Mouse (Mus musculus): ENCODE data around the gene Myadm. TPM values are rescaled to one million over a fixed set of nuclear protein-coding genes. Genes with fewer than 3 reads are reported as not detected.

Gene Myadm
- polyA plus RNA-seq, 1 experiment from 2014 or later = 127 TPM

DNA sequence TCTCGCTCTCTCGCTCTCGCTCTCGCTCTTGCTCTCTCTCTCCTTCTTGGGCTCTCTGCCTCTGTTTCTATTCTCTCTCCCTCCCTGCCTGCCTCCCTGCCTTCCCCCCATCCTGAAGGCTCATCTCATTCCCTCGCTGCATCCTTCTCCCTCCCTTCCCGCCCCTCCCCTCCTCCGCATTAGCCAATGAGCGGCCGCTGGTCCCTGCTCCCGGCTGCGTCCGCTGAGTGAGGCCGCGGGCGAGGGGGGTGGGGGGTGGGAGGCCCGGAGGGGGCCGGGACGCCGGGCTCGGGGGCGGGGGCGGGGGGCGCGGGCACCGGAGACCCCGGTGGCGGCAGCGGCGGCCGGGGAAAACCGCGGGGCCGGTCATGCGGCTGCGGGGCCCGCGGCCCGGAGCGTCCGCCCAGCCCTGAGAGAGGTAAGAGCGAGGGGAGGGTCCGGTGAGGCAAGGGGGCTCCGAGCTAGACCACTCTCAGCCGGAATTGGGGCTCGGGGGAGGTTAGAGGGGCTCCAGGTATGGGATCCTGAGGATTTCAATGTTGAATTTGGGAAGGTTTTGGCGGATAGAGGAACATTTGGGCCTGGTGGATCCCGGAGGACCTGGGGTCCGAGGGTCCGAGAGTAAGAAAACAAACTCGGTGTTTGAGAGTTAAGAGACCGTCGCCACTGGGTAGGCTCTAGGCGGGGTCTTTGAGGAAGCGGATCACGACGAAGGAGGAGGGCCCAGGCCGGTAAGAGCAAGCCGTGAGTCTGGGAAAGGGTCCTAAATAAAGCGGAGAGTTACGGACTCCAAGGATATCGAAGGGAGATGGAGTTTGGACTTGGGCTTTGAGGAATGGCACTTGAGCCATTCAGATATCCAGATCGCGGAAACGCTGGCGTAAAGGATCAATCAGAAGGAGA lies 44.0 kb downstream of the Myadm start, which contains the start of gene Cacng7:
Cacng7 (plus strand) TSS at position 337 of the 903 bp plus-strand sequence.
- Histone ChIP-seq H3K27ac (peak within 1 kb of the TSS; percentile 82), H3K9me3 (no peaks in the 10 kb centered on the region; the same call in 1 of the 2 replicates), H3K36me3 (no peaks in the 10 kb centered on the region), H3K4me1 (peaks cover 21% of the 10 kb centered on the region), H3K27me3 (ENCODE audit: insufficient read depth, poor library complexity, severe bottlenecking) (peaks cover 51% of the 10 kb centered on the region), H3K4me3 (peak within 1 kb of the TSS; percentile 71)
- 1% methylated on average over 52 of the region's 65 CpGs for WGBS
- no peak for DNase-seq (ENCODE audit: low spot score)

DNA sequence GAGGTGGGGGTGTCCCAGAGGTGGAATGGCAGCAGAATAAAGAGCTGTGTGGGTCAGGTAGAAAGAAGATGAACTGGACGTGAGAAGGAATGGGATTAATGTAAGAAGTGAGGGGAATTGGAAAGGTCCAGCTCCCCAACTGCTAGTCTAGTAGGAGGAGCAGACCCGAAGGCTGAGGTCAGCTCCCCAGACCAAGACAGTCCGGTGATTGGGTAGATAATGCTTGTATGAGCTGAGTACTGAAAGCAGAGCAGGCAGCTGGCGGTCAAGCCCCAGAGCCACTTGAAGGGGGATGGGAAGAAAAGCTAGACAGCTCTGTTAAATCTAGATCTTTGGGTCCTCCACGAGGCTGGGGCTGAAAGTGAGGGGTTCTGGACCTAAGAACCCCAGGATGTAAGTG lies 44.7 kb downstream of the Myadm start:
- H3K4me1 ChIP-seq = peaks cover 21% of the 10 kb centered on the region
- DNase-seq (ENCODE audit: low spot score) = no peak
- H3K27me3 ChIP-seq (ENCODE audit: insufficient read depth, poor library complexity, severe bottlenecking) = peaks cover 51% of the 10 kb centered on the region
- H3K36me3 ChIP-seq = no peaks in the 10 kb centered on the region
- 8% methylated on average over 5 of the region's 5 CpGs for WGBS
- no peaks in the 10 kb centered on the region; the same call in 1 of the 2 replicates for H3K9me3 ChIP-seq
- H3K4me3 ChIP-seq = peak overlapping the region; percentile 71
- no peak overlapping the region for H3K27ac ChIP-seq

DNA sequence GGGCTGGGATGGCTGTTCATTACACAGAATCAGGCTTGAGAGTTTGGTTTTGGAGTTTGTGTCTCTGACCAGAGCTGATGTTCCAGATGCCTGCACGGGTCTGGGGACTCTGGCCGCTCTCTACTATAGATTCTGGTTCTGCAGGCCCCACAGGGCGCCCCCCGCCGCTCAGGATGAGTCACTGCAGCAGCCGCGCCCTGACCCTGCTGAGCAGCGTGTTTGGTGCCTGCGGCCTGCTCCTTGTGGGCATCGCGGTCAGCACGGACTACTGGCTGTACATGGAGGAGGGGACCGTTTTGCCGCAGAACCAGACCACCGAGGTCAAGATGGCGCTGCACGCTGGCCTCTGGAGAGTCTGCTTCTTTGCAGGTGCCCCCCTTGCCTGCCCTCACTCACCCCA lies 47.5 kb downstream of the Myadm start:
- H3K27ac ChIP-seq = no peak overlapping the region
- WGBS = 50% methylated on average over 17 of the region's 17 CpGs

DNA sequence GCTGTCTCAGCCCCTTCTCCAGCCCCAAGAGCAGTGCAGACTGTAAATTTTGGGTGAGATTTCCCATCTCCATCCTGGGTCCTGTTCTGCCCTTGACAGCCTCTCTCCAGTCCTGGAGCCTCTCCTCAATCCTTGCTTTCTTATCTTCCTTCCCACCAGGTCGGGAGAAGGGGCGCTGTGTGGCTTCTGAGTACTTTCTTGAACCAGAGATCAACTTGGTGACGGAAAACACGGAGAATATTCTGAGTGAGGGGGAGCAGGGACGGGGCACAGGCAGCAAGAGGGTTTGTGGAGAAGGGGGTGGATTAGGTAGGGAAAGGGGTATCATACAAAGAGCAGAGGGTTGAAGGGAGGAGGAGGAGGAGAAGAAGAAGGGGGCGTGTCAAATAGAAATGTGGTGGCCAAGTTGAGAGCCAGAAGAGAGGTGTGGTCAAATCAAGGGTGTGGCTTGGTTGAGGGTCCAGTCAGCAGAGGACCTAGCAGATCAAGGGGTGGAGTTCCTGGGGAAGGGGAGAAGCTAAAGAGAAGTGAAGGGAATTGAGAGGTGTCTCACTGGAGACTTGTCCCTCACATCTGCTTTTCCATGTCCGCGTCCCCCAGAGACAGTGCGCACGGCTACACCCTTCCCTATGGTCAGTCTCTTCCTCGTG lies 49.5 kb downstream of the Myadm start:
- no peak for DNase-seq (ENCODE audit: low spot score)
- Histone ChIP-seq H3K27ac (no peak overlapping the region), H3K4me1 (0 out of 2 replicates have a peak, but pooled peaks cover 3% of the 10 kb centered on the region), H3K27me3 (ENCODE audit: insufficient read depth, poor library complexity, severe bottlenecking) (peaks cover 9% of the 10 kb centered on the region; the same call in 1 of the 2 replicates), H3K36me3 (no peaks in the 10 kb centered on the region), H3K4me3 (no peak overlapping the region), H3K9me3 (no peaks in the 10 kb centered on the region)
- 56% methylated on average over 11 of the region's 11 CpGs for WGBS

More for the DNA sequence above, 47.5 kb downstream of the Myadm start:
- Histone ChIP-seq H3K4me3 (no peak overlapping the region), H3K9me3 (no peaks in the 10 kb centered on the region; the same call in 1 of the 2 replicates), H3K4me1 (peaks cover 19% of the 10 kb centered on the region), H3K27me3 (ENCODE audit: insufficient read depth, poor library complexity, severe bottlenecking) (peaks cover 28% of the 10 kb centered on the region), H3K36me3 (no peaks in the 10 kb centered on the region)
- no peak for DNase-seq (ENCODE audit: low spot score)

DNA sequence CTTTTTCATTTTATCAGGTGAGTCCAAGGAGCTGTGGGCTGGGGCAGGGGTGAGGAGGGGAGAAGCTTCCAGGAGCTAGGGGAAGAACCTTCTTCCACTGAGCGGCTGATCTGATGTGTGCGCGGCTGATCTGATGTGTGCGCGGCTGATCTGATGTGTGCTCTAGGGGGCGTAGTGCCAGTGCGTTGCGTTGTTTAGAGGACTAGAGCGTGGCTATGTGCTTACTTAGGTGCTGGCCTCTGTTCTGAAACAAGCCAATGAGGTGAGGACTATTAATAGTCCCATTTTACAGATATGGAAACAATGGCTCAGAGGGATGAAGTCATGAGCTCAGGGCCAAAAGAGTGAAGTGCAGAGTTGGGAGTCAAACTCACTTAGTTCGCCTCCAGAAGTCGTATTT lies 50.1 kb downstream of the Myadm start:
- 79% methylated on average over 11 of the region's 11 CpGs for WGBS
- no peaks in the 10 kb centered on the region for H3K36me3 ChIP-seq

DNA sequence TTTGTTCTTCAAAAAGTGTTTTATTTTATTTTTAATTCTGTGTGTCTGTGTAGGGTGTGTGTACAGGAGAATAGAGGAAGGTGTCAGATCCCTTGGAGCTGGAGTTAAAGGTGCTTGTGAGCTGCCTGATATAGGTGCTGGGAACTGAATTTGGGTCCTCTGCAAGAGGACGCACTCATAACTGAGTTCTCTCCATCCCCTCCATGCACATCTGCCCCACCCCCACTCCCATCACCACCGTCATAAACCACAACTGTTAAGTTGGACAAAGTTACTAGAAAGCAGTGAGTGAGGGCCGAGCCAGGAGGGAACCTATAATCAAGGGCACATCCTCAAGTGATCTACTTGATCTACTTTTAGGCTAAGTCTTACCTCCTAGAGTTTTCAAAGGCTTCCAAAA lies 55.0 kb downstream of the Myadm start:
- H3K27me3 ChIP-seq (ENCODE audit: insufficient read depth, poor library complexity, severe bottlenecking) = no peaks in the 10 kb centered on the region
- no peak for DNase-seq (ENCODE audit: low spot score)
- H3K4me3 ChIP-seq = no peak overlapping the region
- H3K27ac ChIP-seq = no peak overlapping the region
- no peaks in the 10 kb centered on the region for H3K4me1 ChIP-seq
- no peaks in the 10 kb centered on the region for H3K9me3 ChIP-seq
- H3K36me3 ChIP-seq = no peaks in the 10 kb centered on the region
- WGBS = 83% methylated on average over 3 of the region's 3 CpGs

More for the DNA sequence above, 50.1 kb downstream of the Myadm start:
- Histone ChIP-seq H3K4me1 (no peaks in the 10 kb centered on the region), H3K9me3 (no peaks in the 10 kb centered on the region), H3K27ac (no peak overlapping the region), H3K4me3 (no peak overlapping the region), H3K27me3 (ENCODE audit: insufficient read depth, poor library complexity, severe bottlenecking) (peaks cover 3% of the 10 kb centered on the region; the same call in 1 of the 2 replicates)
- no peak for DNase-seq (ENCODE audit: low spot score)

DNA sequence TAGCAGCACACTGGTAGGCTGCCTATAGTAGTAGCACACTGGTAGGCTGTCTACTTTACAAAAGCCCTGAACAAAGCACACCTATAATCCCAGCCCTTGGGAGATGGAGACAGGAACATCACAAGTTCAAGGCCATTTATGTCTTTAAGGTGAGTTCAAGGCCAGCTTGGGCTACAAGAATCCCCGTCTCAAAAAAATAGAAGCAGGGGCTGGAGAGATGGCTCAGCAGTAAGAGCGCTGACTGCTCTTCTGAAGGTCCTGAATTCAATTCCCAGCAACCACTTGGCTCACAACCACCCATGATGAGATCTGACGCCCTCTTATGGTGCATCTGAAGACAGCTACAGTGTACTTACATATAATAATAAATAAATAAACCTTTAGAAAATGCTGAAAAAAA lies 56.4 kb downstream of the Myadm start:
- H3K4me1 ChIP-seq = no peaks in the 10 kb centered on the region
- H3K4me3 ChIP-seq = no peak overlapping the region
- no peaks in the 10 kb centered on the region for H3K27me3 ChIP-seq (ENCODE audit: insufficient read depth, poor library complexity, severe bottlenecking)
- no peaks in the 10 kb centered on the region for H3K9me3 ChIP-seq
- no peak overlapping the region for H3K27ac ChIP-seq
- H3K36me3 ChIP-seq = no peaks in the 10 kb centered on the region
- no peak for DNase-seq (ENCODE audit: low spot score)
- 83% methylated on average over 3 of the region's 3 CpGs for WGBS

DNA sequence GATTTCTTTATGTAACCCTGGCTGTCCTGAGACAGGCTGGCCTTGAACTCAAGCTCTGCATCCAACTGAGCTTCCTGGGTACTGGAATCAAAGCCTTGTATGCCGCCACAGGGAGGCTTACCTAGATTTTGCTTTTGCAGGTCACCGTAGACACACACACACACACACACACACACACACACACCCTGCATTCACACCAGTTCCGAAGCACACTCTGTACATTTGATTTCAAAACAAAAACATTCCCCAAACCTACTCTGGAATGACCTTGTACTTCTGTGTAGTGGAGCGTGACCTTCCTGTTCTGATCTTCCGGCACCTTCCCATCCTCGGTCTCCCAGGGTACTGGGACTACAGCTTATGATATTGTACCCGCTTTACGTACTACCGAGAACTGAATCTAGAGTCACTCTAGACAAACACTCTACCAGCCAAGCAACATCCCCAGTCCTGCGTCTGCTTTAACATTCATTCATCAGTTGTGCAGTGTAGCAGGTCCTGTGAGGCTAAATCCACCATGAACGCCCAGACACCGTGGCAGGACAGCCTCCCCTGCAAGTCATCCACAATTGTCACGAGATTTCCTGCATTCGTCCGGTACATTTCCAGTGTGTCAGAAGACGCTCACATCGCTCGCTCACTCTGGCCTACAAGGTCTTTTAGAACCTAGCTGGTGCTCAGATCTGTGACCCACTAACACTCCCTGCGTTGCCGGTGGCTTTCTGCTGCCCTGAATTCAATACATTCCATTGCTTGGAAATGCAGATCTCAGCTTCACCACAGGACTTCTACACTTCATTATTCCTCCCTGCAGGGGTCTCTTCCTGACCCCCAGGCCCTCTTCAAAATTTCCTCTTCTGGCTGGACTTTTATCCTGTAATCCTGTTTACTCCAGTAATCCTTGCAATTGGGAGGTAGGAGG lies 58.7 kb downstream of the Myadm start:
- H3K36me3 ChIP-seq = no peaks in the 10 kb centered on the region
- no peak overlapping the region for H3K27ac ChIP-seq
- H3K27me3 ChIP-seq (ENCODE audit: insufficient read depth, poor library complexity, severe bottlenecking) = no peaks in the 10 kb centered on the region
- H3K4me3 ChIP-seq = no peak overlapping the region
- DNase-seq (ENCODE audit: low spot score) = no peak
- WGBS = 41% methylated on average over 20 of the region's 20 CpGs
- H3K9me3 ChIP-seq = no peaks in the 10 kb centered on the region
- no peaks in the 10 kb centered on the region for H3K4me1 ChIP-seq

DNA sequence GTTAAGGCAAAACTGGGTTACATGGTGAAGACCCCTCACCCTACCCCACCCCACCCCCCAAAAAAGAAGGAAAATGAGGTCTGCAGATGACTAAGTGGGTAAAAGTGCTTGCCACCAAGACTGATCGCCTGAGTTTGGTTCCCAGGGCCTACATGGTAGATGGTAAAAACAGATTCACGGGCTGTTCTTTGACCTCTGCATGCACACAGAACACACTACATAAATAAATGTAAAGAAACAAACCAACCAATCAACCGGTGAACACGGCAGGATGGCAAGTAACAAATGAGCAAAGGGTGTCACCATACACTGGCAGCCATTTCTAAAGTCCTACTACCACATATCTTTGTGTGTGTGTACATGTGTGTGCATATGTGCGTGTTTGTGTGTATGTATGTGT lies 59.4 kb downstream of the Myadm start:
- Histone ChIP-seq H3K27me3 (ENCODE audit: insufficient read depth, poor library complexity, severe bottlenecking) (no peaks in the 10 kb centered on the region), H3K9me3 (no peaks in the 10 kb centered on the region), H3K4me1 (no peaks in the 10 kb centered on the region), H3K4me3 (no peak overlapping the region), H3K27ac (no peak overlapping the region), H3K36me3 (no peaks in the 10 kb centered on the region)
- DNase-seq (ENCODE audit: low spot score) = no peak
- WGBS = 59% methylated on average over 5 of the region's 5 CpGs

DNA sequence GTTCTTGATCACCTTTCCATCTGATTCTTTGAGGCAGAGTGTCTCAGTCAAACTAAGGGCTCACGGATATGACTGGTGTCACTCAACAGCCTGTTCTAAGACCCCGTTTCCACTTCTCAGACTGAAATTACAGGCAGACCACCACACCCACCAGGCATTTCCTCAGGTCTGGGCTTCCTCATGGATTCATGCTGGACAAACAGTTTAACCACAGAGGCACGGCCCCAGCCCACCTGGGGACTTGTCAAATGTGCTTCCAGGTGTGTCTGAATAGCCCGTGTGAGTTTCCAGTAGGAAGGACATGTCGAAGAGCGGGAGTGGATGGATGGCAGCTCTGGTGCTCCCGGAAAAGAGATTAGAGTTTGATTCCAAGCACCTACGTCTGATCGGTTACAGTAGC lies 60.9 kb downstream of the Myadm start:
- Histone ChIP-seq H3K4me1 (no peaks in the 10 kb centered on the region), H3K27ac (no peak overlapping the region), H3K4me3 (no peak overlapping the region), H3K36me3 (no peaks in the 10 kb centered on the region), H3K9me3 (no peaks in the 10 kb centered on the region), H3K27me3 (ENCODE audit: insufficient read depth, poor library complexity, severe bottlenecking) (no peaks in the 10 kb centered on the region)
- peak; percentile 57 for DNase-seq (ENCODE audit: low spot score)
- 79% methylated on average over 9 of the region's 9 CpGs for WGBS

All from heart, embryonic 10.5 days (tissue).